In genomic region chr11:48946090-48946489, GRCm38 (mm10) we compare ENCODE assay signal across 8 mouse cellular contexts. TPM values are rescaled to one million over a fixed set of nuclear protein-coding genes. Genes with fewer than 3 reads are reported as not detected.
DNase-seq lines count a peak whose midpoint lies in the region; ATAC-seq and TF ChIP-seq lines count a peak whose summit lies in the region.
"Not testable (repeated sequence)": the region's sequence is repeated elsewhere in the genome, so short reads cannot be mapped to it uniquely, and the experiment has no call there.

Gene Psme2b, minus strand, starts transcription at chr11:48946190.

- dilution Hi-C loops in CH12.LX (cut with MboI; ENCODE audit: extremely low pct_ligation_motif_present, extremely low pct_unique_long_range_greater_than_20kb, low sequenced_read_pairs) = not testable (repeated sequence)

- DNase-seq in CH12.LX (ENCODE audit: extremely low read depth); large intestine, adult 2 months (ENCODE audit: low read depth, low spot score); thymus, adult 2 months: not testable (repeated sequence)

- not testable (repeated sequence) for TF ChIP-seq CTCF in CH12.LX (conservative IDR thresholded peaks at IDR 0.05 in 1 of 2, IDR thresholded peaks at IDR 0.05 in 1 of 2; ENCODE audit: low read depth in 2 of 2, low read length in 2 of 2); bone marrow, adult 2 months (IDR thresholded peaks at IDR 0.05; ENCODE audit: control insufficient read depth, insufficient read depth, low read length); thymus, adult 2 months (IDR thresholded peaks at IDR 0.05; ENCODE audit: borderline replicate concordance, control insufficient read depth, extremely low read depth, insufficient read depth, low read length, poor library complexity)

- not testable (repeated sequence) for H3K4me2 ChIP-seq in CH12.LX (ENCODE audit: insufficient read depth, low read depth, poor library complexity, severe bottlenecking); heart, embryonic 16.5 days (ENCODE audit: low read depth, low read length)

- not testable (repeated sequence) for H3K9me3 ChIP-seq in CH12.LX (replicated peaks; ENCODE audit: low read length); heart, embryonic 16.5 days (replicated peaks; ENCODE audit: control insufficient read depth, low read length)

- not testable (repeated sequence) for H3K4me1 ChIP-seq in CH12.LX (ENCODE audit: control insufficient read depth in 1 of 2, insufficient read depth in 2 of 2); bone marrow, adult 2 months (ENCODE audit: control insufficient read depth, insufficient read depth, low read length); heart, embryonic 16.5 days (ENCODE audit: control insufficient read depth, insufficient read depth, low read length); thymus, adult 2 months (replicated peaks; ENCODE audit: control insufficient read depth, insufficient read depth, low read length)

- not testable (repeated sequence) for H3K4me3 ChIP-seq in CH12.LX (replicated peaks in 1 of 3; ENCODE audit: low read depth in 2 of 3, low read length in 2 of 3, poor library complexity in 1 of 3); bone marrow, adult 2 months (replicated peaks; ENCODE audit: control insufficient read depth, low read depth, low read length); heart, embryonic 16.5 days (ENCODE audit: low read length); thymus, adult 2 months (ENCODE audit: control insufficient read depth, insufficient read depth, low read length)

- WGBS in bone marrow, adult 2 months = 88% methylated on average over 6 of the region's 6 CpGs
- 91% methylated on average over 6 of the region's 6 CpGs for WGBS in heart, embryonic 16.5 days
- WGBS in large intestine, adult 2 months = 93% methylated on average over 6 of the region's 6 CpGs
- over 99% methylated on average over 6 of the region's 6 CpGs for WGBS in thymus, adult 2 months

- not testable (repeated sequence) for H3K27ac ChIP-seq in CH12.LX (ENCODE audit: insufficient read depth, low read depth); bone marrow, adult 2 months (ENCODE audit: control insufficient read depth, insufficient read depth, low read depth, low read length, poor library complexity); heart, embryonic 16.5 days (ENCODE audit: low read length); thymus, adult 2 months (ENCODE audit: control insufficient read depth, insufficient read depth, low read length)

- TF ChIP-seq RAD21 in CH12.LX (IDR thresholded peaks at IDR 0.05; ENCODE audit: low read depth, low read length) = not testable (repeated sequence)

- not testable (repeated sequence) for H3K27me3 ChIP-seq in CH12.LX (replicated peaks); heart, embryonic 16.5 days (ENCODE audit: control insufficient read depth, insufficient read depth, low read length); thymus, adult 2 months (ENCODE audit: control insufficient read depth, insufficient read depth, low read length)

- not testable (repeated sequence) for H3K36me3 ChIP-seq in CH12.LX (replicated peaks in 1 of 2; ENCODE audit: control insufficient read depth in 1 of 2, insufficient read depth in 1 of 2, low read length in 1 of 2); heart, embryonic 16.5 days (ENCODE audit: control insufficient read depth, insufficient read depth); thymus, adult 2 months (ENCODE audit: control insufficient read depth, insufficient read depth, low read length)

- in situ Hi-C loops in CH12.LX (cut with MboI; ENCODE audit: low pct_ligation_motif_present, low pct_unique_long_range_greater_than_20kb, low sequenced_read_pairs) = not testable (repeated sequence)

- not testable (repeated sequence) for TF ChIP-seq POLR2A in CH12.LX (IDR thresholded peaks at IDR 0.05; ENCODE audit: low read depth, low read length); bone marrow, adult 2 months (IDR thresholded peaks at IDR 0.05; ENCODE audit: borderline replicate concordance, control insufficient read depth, low read depth, low read length); thymus, adult 2 months (IDR thresholded peaks at IDR 0.05; ENCODE audit: control insufficient read depth, extremely low read depth, insufficient read depth, low read length, poor library complexity)

- TF ChIP-seq EP300 in CH12.LX (IDR thresholded peaks at IDR 0.05; ENCODE audit: low read length) = not testable (repeated sequence)

- not testable (repeated sequence) for H3K9ac ChIP-seq in CH12.LX (ENCODE audit: insufficient read depth, low read depth); heart, embryonic 16.5 days (ENCODE audit: low read length)

- not testable (repeated sequence) for H3K79me2 ChIP-seq in CH12.LX (replicated peaks; ENCODE audit: control insufficient read depth, extremely low read depth, insufficient read depth, poor library complexity, severe bottlenecking)

- 0 out of 2 replicates have a peak, but pooled peaks have one; percentile 39 for ATAC-seq in common myeloid progenitor, adult 5-6 weeks (replicated peaks; ENCODE audit: low read depth, poor library complexity, severe bottlenecking)
- not testable (repeated sequence) for ATAC-seq in heart, embryonic 16.5 days (replicated peaks; ENCODE audit: extremely low read depth, insufficient read depth, low FRiP score); megakaryocyte progenitor cell, adult 5-6 weeks (replicated peaks; ENCODE audit: poor library complexity); neutrophil, adult 5-6 weeks (ENCODE audit: extremely low read depth, insufficient number of reproducible peaks, low FRiP score, poor library complexity, severe bottlenecking)

RNA-seq across cellular contexts. Expression of gene Psme2b, which starts in this region (rescaled TPM):
- total RNA-seq in CH12.LX (2012; rRNA removed) (23.5 and 33.5 TPM in 2 replicates), CH12.LX (2014; rRNA removed) (78.3 and 80.3 TPM in 2 replicates)
- polyA plus RNA-seq in CH12.LX (2012; ENCODE audit: insufficient read length, low read depth) = 62.4 and 80.1 TPM in 2 replicates
- 16.9 and 66.0 TPM in 2 replicates for polyA plus RNA-seq in bone marrow, adult 2 months (2011; ENCODE audit: insufficient read depth, insufficient read length, low replicate concordance, missing spikeins)
- total RNA-seq in common myeloid progenitor, adult 5-6 weeks (2017) = 60.6 and 73.1 TPM in 2 replicates
- polyA plus RNA-seq in heart, embryonic 16.5 days (2015; fragmentation: Nextera tagmentation; extraction: Ambion mirVana) = 2.7 and 10.4 TPM in 2 replicates
- 51.6 and 64.4 TPM in 2 replicates for polyA plus RNA-seq in large intestine, adult 2 months (2012; rRNA removed)
- 22.6 and 31.0 TPM in 2 replicates for total RNA-seq in megakaryocyte progenitor cell, adult 5-6 weeks (2015)
- 25.4 and 31.7 TPM in 2 replicates for total RNA-seq in megakaryocyte progenitor cell, adult 5-6 weeks (2017)
- 80.9 and 92.3 TPM in 2 replicates for total RNA-seq in neutrophil, adult 5-6 weeks (2017)
- 11.4 and 11.5 TPM in 2 replicates for polyA plus RNA-seq in thymus, adult 2 months (2012; rRNA removed)
